ENCODE assay signal across 10 mouse cellular contexts in genomic region chr12:85194623-85195018, GRCm38 (mm10). TPM values are rescaled to one million over a fixed set of nuclear protein-coding genes. Genes with fewer than 3 reads are reported as not detected.
DNase-seq lines count a peak whose midpoint lies in the region; ATAC-seq and TF ChIP-seq lines count a peak whose summit lies in the region.
"Had no signal": no experiment of that assay in that cellular context is flagged by ENCODE, and none has a peak within 500 bp of the region (broad histone marks: within the 10 kb centered on the region; RNA-seq: fewer than 3 reads in every experiment).

No protein-coding gene starts in this region.

- no peak overlapping the region for H3K9ac ChIP-seq in intestine, embryonic 14.5 days (ENCODE audit: low read length)
- no peak overlapping the region for H3K9ac ChIP-seq in intestine, postnatal 0 days (ENCODE audit: low read depth, low read length)
- H3K9ac ChIP-seq in kidney, embryonic 16.5 days (replicated peaks; ENCODE audit: low read length) = no peak overlapping the region; the same call in 1 of the 2 replicates

- H3K4me1 ChIP-seq in intestine, embryonic 14.5 days (replicated peaks; ENCODE audit: control insufficient read depth, insufficient read depth, low read length) = peaks cover 44% of the 10 kb centered on the region
- H3K4me1 ChIP-seq in intestine, postnatal 0 days (replicated peaks; ENCODE audit: control insufficient read depth, insufficient read depth, low read length) = no peaks in the 10 kb centered on the region; the same call in 1 of the 2 replicates
- H3K4me1 ChIP-seq in kidney, embryonic 16.5 days (ENCODE audit: insufficient read depth, low read length) = peaks cover 44% of the 10 kb centered on the region

- DNase-seq in intestine, embryonic 14.5 days (ENCODE audit: low spot score) = peak; percentile 87
- DNase-seq in adrenal gland, adult 18-20 months (ENCODE audit: low spot score in 2 of 2) = peak; percentile 43 to 57
- DNase-seq in gastrocnemius, postnatal 14 days = peak; percentile 90
- DNase-seq in lung, postnatal 4 days = peak; percentile 84 to 90
- DNase-seq in cerebellum, adult 9-11 months = no peak

- no peak for TF ChIP-seq CTCF in intestine, postnatal 0 days (IDR thresholded peaks at IDR 0.05; ENCODE audit: low read depth)

- H3K27ac ChIP-seq in intestine, embryonic 14.5 days (ENCODE audit: low read depth) = peak overlapping the region; percentile 83
- H3K27ac ChIP-seq in intestine, postnatal 0 days (ENCODE audit: low read depth, low read length) = no peak overlapping the region
- H3K27ac ChIP-seq in kidney, embryonic 16.5 days (ENCODE audit: low read length) = no peak overlapping the region; the same call in 1 of the 2 replicates

- H3K9me3 ChIP-seq in intestine, embryonic 14.5 days (ENCODE audit: control insufficient read depth, low read length) = no peaks in the 10 kb centered on the region
- H3K9me3 ChIP-seq in intestine, postnatal 0 days (ENCODE audit: control insufficient read depth) = no peaks in the 10 kb centered on the region
- H3K9me3 ChIP-seq in kidney, embryonic 16.5 days (ENCODE audit: low read length) = no peaks in the 10 kb centered on the region
- H3K9me3 ChIP-seq: megakaryocyte, embryonic 14.5 days had no signal

- 26% methylated on average over 4 of the region's 4 CpGs for WGBS in intestine, embryonic 14.5 days
- 41% methylated on average over 4 of the region's 4 CpGs for WGBS in intestine, postnatal 0 days
- WGBS in kidney, embryonic 16.5 days = 40% methylated on average over 4 of the region's 4 CpGs

- no peak overlapping the region for H3K4me2 ChIP-seq in intestine, embryonic 14.5 days (ENCODE audit: low read length)
- H3K4me2 ChIP-seq in intestine, postnatal 0 days (replicated peaks; ENCODE audit: low read depth) = no peak overlapping the region
- no peak overlapping the region for H3K4me2 ChIP-seq in kidney, embryonic 16.5 days (replicated peaks; ENCODE audit: low read depth, low read length)

- ATAC-seq in intestine, embryonic 14.5 days (replicated peaks; ENCODE audit: low FRiP score, low TSS enrichment, low read depth) = no peak
- ATAC-seq in intestine, postnatal 0 days = no peak
- peak; percentile 20; the same call in 1 of the 2 replicates for ATAC-seq in kidney, embryonic 16.5 days (ENCODE audit: low FRiP score, low TSS enrichment)
- ATAC-seq in megakaryocyte progenitor cell, adult 5-6 weeks (replicated peaks; ENCODE audit: poor library complexity) = no peak

- no peak overlapping the region for H3K4me3 ChIP-seq in intestine, embryonic 14.5 days (ENCODE audit: low read depth, low read length)
- H3K4me3 ChIP-seq in intestine, postnatal 0 days (ENCODE audit: low read depth, low read length) = no peak overlapping the region
- H3K4me3 ChIP-seq in kidney, embryonic 16.5 days (ENCODE audit: low read length) = no peak overlapping the region
- H3K4me3 ChIP-seq: erythroblast, embryonic 14.5 days; megakaryocyte, embryonic 14.5 days had no signal

- intact Hi-C loops in gastrocnemius, postnatal 14 days (cut with DNase I; ENCODE audit: low total_unique reads) = no loop called here

- H3K36me3 ChIP-seq in intestine, embryonic 14.5 days (ENCODE audit: control insufficient read depth, insufficient read depth, low read length) = no peaks in the 10 kb centered on the region
- H3K36me3 ChIP-seq in intestine, postnatal 0 days (ENCODE audit: control insufficient read depth, insufficient read depth) = no peaks in the 10 kb centered on the region
- no peaks in the 10 kb centered on the region for H3K36me3 ChIP-seq in kidney, embryonic 16.5 days (ENCODE audit: insufficient read depth, low read length)

- H3K27me3 ChIP-seq in intestine, embryonic 14.5 days (replicated peaks; ENCODE audit: control insufficient read depth, insufficient read depth, low read length) = no peaks in the 10 kb centered on the region
- H3K27me3 ChIP-seq in intestine, postnatal 0 days (replicated peaks; ENCODE audit: control insufficient read depth, insufficient read depth, low read length) = no peaks in the 10 kb centered on the region
- H3K27me3 ChIP-seq in kidney, embryonic 16.5 days (ENCODE audit: insufficient read depth, low read length) = no peaks in the 10 kb centered on the region

RNA-seq across cellular contexts. Expression of gene Pgf, which starts 17.0 kb away (rescaled TPM):
- 19.2 and 20.4 TPM in 2 replicates for polyA plus RNA-seq in intestine, embryonic 14.5 days (2014; fragmentation: Nextera tagmentation; extraction: Ambion mirVana)
- 3.9 and 4.2 TPM in 2 replicates for polyA plus RNA-seq in intestine, postnatal 0 days (2015; fragmentation: Nextera tagmentation; extraction: Ambion mirVana)
- 1 to 10 TPM in 1 of 2 experiments, under 1 TPM in 1; 0.30 to 1.4 TPM for total RNA-seq in adrenal gland, adult 18-20 months (2021)
- 1 to 10 TPM; 2.2 to 2.3 TPM for total RNA-seq in gastrocnemius, postnatal 14 days (2021)
- polyA plus RNA-seq in kidney, embryonic 16.5 days (2015; fragmentation: Nextera tagmentation; extraction: Ambion mirVana) = 16.9 and 18.4 TPM in 2 replicates
- total RNA-seq in megakaryocyte progenitor cell, adult 5-6 weeks (2015) = not detected in 2 replicates
- not detected in 2 replicates for total RNA-seq in megakaryocyte progenitor cell, adult 5-6 weeks (2017)
- polyA plus RNA-seq: erythroblast, embryonic 14.5 days had no signal

RNA-seq across cellular contexts. Expression of gene Eif2b2, which starts 24.7 kb away (rescaled TPM):
- polyA plus RNA-seq in intestine, embryonic 14.5 days (2014; fragmentation: Nextera tagmentation; extraction: Ambion mirVana) = 83.5 and 86.2 TPM in 2 replicates
- polyA plus RNA-seq in intestine, postnatal 0 days (2015; fragmentation: Nextera tagmentation; extraction: Ambion mirVana) = 44.5 and 44.9 TPM in 2 replicates
- 10 to 100 TPM; 61.9 to 77.9 TPM for total RNA-seq in adrenal gland, adult 18-20 months (2021)
- total RNA-seq in gastrocnemius, postnatal 14 days (2021) = 10 to 100 TPM; 75.6 to 77.1 TPM
- polyA plus RNA-seq in kidney, embryonic 16.5 days (2015; fragmentation: Nextera tagmentation; extraction: Ambion mirVana) = 108 and 110 TPM in 2 replicates
- total RNA-seq in megakaryocyte progenitor cell, adult 5-6 weeks (2015) = 30.0 and 32.4 TPM in 2 replicates
- total RNA-seq in megakaryocyte progenitor cell, adult 5-6 weeks (2017) = 74.6 and 109 TPM in 2 replicates

RNA-seq across cellular contexts. Expression of gene Rps6kl1, which starts 43.6 kb away (rescaled TPM):
- 2.9 TPM in 2 replicates for polyA plus RNA-seq in intestine, embryonic 14.5 days (2014; fragmentation: Nextera tagmentation; extraction: Ambion mirVana)
- 1.3 and 1.9 TPM in 2 replicates for polyA plus RNA-seq in intestine, postnatal 0 days (2015; fragmentation: Nextera tagmentation; extraction: Ambion mirVana)
- 1 to 10 TPM in 1 of 2 experiments, under 1 TPM in 1; 0.80 to 1.3 TPM for total RNA-seq in adrenal gland, adult 18-20 months (2021)
- under 1 TPM; 0.51 to 0.89 TPM for total RNA-seq in gastrocnemius, postnatal 14 days (2021)
- 0.86 and 1.1 TPM in 2 replicates for polyA plus RNA-seq in kidney, embryonic 16.5 days (2015; fragmentation: Nextera tagmentation; extraction: Ambion mirVana)
- not detected in 2 replicates for total RNA-seq in megakaryocyte progenitor cell, adult 5-6 weeks (2015)
- not detected in 2 replicates for total RNA-seq in megakaryocyte progenitor cell, adult 5-6 weeks (2017)
